Mouse (Mus musculus): ENCODE results near the gene 5031439G07Rik.

- TF ChIP-seq CTCF (IDR thresholded peaks at IDR 0.05; ENCODE audit: low read depth) = no peak
- no peak for TF ChIP-seq EP300 (IDR thresholded peaks at IDR 0.05; ENCODE audit: low read depth)
These were observed 28.8 kb upstream of the 5031439G07Rik start, which contains the start of gene Upk3a for GRCm38 (mm10) chr15:85016951-85017664.

Data from liver, postnatal 0 days (tissue).